Mouse (Mus musculus) megakaryocyte, embryonic 14.5 days (primary cell): ENCODE measurements around the gene Alg3. TPM values are rescaled to one million over a fixed set of nuclear protein-coding genes. Genes with fewer than 3 reads are reported as not detected.

Experiments used
- H3K27me3 ChIP-seq: replicated peaks from 2 replicates; pipeline ENCODE3; 2012; ENCODE audit warnings: inconsistent platforms
- H3K36me3 ChIP-seq: replicated peaks from 2 replicates; pipeline ENCODE3; 2012; ENCODE audit warnings: low read length, inconsistent platforms, mixed read lengths
- H3K4me1 ChIP-seq: 2 replicates; pipeline ENCODE4 v1.6.1; 2012; ENCODE audit warnings: inconsistent platforms
- H3K4me3 ChIP-seq: replicated peaks from 2 replicates; pipeline ENCODE3; 2012; ENCODE audit warnings: moderate library complexity, mild to moderate bottlenecking, inconsistent platforms
- H3K9me3 ChIP-seq: 2 replicates; pipeline ENCODE4 v1.6.1; 2012; ENCODE audit warnings: inconsistent platforms
- FLI1 ChIP-seq: IDR thresholded peaks from 2 replicates; pipeline ENCODE4 v1.6.1; 2012; ENCODE audit warnings: low read length, inconsistent platforms, mixed read lengths
- GATA1 ChIP-seq: IDR thresholded peaks from 3 replicates; pipeline ENCODE4 v1.6.1; 2012; ENCODE audit warnings: mixed read lengths, low read length, inconsistent platforms, borderline replicate concordance
- polyA plus RNA-seq: library from polyadenylated mRNA; stranded (reverse); fragments of >175 nt; gene quantifications from 2 replicates; pipeline ENCODE4 v1.2.3, GENCODE M21; 2012; ENCODE audit warnings: low replicate concordance; ENCODE audit not compliant: insufficient read depth

Alg3 gene
- polyA plus RNA-seq, 1 experiment: 15.2 TPM

DNA sequence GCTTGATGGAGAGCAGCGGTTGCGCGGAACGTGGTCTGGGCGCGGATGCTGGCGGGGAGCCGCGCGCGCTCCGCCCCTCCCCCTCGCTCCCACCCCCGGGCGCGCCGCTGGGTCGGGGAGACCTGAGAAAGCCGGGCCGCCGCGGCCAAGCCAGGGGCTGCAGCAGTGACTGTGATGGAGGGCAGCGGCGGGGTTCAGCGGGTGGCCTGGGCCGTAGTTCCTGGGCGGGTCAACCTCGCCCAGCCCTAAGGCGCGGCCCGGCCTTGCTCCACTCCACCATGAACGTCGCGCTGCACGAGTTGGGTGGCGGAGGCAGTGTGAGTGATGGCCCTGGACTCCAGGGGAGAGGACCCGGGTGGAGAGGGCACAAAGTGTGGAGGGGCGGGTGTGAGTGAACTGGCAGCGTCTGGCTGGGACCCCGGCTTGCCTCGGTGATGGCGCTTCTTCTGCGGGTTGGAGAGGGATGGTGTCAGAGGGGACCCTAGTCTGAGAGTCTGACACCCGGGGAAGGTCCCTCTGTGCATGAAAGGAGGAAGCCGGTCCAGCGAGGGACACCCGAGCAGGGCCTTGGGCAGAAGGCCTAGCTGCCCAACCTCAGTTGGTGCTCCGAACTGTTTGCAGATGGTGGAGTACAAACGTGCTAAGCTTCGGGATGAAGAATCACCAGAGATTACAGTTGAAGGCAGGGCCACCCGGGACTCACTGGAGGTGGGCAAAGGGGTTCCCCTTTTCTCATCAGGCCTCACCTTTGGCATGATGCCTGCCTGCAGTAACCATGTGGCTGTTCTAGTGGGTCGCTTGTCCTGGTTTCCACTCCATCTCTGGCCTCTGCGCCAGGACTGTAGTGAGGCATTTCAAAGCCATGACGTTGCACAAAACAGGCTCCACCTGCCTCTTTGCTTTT is 18.4 kb upstream of the Alg3 start, which contains the start of gene Ece2:
Ece2 (plus strand) TSS at position 98 of the 904 bp plus-strand sequence.
- peaks cover 24% of the 10 kb centered on the region for H3K4me1 ChIP-seq
- peak within 1 kb of the TSS; percentile 73 for H3K4me3 ChIP-seq
- TF ChIP-seq FLI1 (no peak), GATA1 (no peak)
- H3K27me3 ChIP-seq: peaks cover 68% of the 10 kb centered on the region
- no peaks in the 10 kb centered on the region for H3K36me3 ChIP-seq
- 0 out of 2 replicates have a peak, but pooled peaks cover 2% of the 10 kb centered on the region for H3K9me3 ChIP-seq

DNA sequence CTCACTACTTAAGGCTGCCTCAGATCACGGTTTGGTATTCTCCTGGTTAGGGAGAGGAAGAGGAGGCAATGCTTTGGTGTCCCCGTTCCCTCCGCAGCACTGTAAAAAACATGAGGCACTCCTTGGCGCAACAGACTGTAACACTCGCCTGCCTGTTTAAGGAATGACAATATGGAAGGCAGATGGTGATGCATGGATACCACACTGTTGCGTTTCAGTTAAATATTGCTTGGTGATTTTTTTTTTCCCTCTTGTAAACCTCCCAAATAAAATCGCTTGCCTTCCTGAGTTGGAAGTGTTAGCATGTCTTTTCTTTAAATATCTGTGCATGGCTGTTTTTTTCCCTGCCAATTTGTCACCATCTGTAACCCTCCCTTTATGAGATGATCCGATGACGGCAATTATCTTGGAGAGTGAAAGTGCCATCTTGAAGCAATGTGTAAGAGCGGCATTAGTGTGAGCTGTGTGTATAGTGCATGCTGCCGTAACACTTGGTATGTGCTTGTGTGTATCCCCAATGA is 17.4 kb upstream of the Alg3 start:
- Histone ChIP-seq H3K4me1 (peaks cover 18% of the 10 kb centered on the region), H3K27me3 (peaks cover 59% of the 10 kb centered on the region), H3K4me3 (no peak overlapping the region), H3K9me3 (0 out of 2 replicates have a peak, but pooled peaks cover 2% of the 10 kb centered on the region), H3K36me3 (no peaks in the 10 kb centered on the region)
- no peak for TF ChIP-seq GATA1
- TF ChIP-seq FLI1: no peak

DNA sequence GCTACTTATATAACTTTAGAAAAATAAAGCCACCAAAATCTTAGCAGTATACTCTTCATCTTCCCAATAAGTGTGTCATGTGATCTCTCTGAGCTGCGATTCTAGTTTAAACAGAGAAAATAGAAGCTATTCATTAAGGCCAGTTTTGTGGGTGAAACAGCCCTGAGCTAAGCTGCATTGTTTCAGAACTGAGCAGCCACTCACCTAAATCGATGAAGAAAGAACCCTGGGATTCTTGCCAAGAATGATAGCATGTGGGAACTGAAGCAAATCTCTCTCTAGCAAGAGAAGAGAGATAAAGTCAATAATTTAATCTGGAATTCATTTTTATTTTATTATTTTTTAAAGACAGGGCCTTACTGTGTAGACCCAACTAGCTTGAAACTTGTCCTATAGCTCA is 11.7 kb upstream of the Alg3 start:
- H3K9me3 ChIP-seq: 0 out of 2 replicates have a peak, but pooled peaks cover 2% of the 10 kb centered on the region
- H3K36me3 ChIP-seq: peaks cover 7% of the 10 kb centered on the region
- no peak for TF ChIP-seq FLI1
- no peak for TF ChIP-seq GATA1
- H3K4me1 ChIP-seq: peaks cover 43% of the 10 kb centered on the region
- H3K27me3 ChIP-seq: peaks cover 58% of the 10 kb centered on the region
- H3K4me3 ChIP-seq: no peak overlapping the region

DNA sequence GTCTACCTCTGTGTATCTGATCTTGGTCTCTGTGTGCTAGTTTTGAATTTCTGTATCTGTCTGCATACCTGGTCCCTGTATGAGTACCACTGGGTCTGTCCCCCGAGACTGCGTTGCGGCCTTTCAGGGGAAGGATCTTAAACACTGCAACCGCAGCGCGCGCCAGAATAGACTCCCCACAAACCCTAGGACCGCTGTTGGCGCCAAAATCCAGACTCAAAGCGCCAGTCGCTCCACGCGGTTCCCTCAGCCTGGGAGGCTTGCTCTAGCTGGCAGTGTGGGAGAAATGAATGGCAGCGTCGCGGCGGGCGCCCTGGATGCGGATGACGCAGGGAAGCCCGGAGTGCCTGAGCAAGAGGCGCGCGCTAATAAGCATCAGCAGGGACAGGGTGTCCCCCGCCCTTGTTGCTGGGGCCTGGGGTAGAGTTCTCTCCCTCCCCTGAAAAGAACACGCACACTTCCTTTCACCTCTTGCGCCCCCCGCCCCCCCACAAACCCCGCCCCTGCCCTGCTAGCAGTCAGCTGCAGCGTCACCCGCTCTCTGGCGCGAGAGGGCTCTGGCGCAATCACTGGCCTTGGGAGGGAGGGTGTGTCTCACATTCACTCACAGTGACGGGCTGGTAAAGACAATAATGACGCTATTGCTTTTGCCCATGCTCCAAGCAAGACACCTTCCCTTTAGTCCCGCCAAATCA is 10.6 kb upstream of the Alg3 start:
- TF ChIP-seq GATA1 (no peak), FLI1 (no peak)
- Histone ChIP-seq H3K9me3 (0 out of 2 replicates have a peak, but pooled peaks cover 2% of the 10 kb centered on the region), H3K4me1 (peaks cover 43% of the 10 kb centered on the region), H3K36me3 (peaks cover 15% of the 10 kb centered on the region), H3K4me3 (peak overlapping the region; percentile 92), H3K27me3 (peaks cover 61% of the 10 kb centered on the region)

DNA sequence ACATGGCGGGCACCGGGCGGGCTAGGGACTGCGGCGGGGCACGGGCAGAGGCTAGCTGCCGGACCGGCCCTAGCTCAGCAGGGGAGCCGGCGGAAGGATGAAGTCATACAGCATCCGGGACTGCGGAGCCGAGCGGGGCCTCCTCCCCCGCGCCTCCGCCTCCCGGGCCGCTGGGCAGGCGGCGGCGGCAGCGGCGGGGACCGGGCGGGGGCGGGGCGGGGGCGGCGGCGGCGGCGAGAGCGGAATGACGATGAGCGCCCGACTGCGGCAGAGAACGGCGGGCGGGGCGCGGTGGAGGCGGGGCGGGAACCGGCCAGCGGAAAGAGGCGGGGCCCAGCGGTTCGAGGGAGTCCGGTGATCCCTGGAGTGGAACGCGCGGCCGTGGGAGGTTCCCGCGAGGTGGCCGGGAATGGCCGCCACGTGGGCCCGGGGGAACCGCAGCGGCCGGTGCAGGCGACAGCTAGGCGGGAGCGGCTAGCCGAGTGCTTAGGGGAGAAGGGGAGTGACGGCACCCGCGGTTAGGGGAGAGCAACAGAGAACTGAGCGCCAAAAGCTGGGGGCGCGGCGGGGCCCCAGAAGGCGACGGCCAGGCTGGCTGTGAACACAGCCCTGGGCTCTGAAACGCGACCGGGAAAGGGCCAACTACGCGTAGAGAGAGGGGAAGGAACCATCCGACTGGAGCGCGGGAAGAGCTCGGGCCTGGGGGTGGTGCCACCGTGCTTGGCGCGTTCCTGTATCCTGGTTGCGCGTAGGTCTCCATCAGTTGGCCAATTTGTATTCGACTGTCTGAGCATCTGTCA is 9.9 kb upstream of the Alg3 start, which contains the start of gene Camk2n2:
Camk2n2 (minus strand) TSS at position 97 of the 800 bp plus-strand sequence.
- TF ChIP-seq GATA1 (no peak), FLI1 (no peak)
- Histone ChIP-seq H3K36me3 (peaks cover 15% of the 10 kb centered on the region), H3K27me3 (peaks cover 55% of the 10 kb centered on the region), H3K9me3 (0 out of 2 replicates have a peak, but pooled peaks cover 2% of the 10 kb centered on the region), H3K4me1 (peaks cover 43% of the 10 kb centered on the region), H3K4me3 (peak within 1 kb of the TSS; percentile 92)

DNA sequence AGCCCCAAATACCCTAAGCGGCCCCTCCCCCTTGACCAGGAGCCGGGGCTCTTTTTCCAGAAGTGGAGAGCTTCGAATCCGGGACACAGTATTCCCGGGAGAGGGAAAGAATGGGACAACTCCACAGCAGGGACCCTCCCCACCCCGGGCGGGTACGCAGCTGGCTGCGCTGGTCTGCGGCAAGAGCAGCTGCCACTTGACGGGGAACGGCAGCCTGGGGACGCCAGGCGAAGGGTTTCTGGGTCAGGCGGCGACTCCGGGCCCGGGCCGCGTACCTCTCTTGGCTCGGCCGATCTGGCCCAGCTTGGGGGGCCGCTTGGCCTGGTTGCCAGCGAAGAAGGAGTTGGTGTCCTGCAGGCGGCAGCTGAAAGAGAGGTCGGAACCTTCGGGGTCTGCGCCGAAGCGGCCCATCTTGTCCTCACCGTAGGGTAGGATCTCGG is 9.2 kb upstream of the Alg3 start:
- H3K36me3 ChIP-seq: peaks cover 15% of the 10 kb centered on the region
- TF ChIP-seq GATA1 (no peak), FLI1 (no peak)
- peaks cover 53% of the 10 kb centered on the region for H3K27me3 ChIP-seq
- H3K9me3 ChIP-seq: 0 out of 2 replicates have a peak, but pooled peaks cover 2% of the 10 kb centered on the region
- peaks cover 42% of the 10 kb centered on the region for H3K4me1 ChIP-seq
- peak overlapping the region; percentile 92 for H3K4me3 ChIP-seq

DNA sequence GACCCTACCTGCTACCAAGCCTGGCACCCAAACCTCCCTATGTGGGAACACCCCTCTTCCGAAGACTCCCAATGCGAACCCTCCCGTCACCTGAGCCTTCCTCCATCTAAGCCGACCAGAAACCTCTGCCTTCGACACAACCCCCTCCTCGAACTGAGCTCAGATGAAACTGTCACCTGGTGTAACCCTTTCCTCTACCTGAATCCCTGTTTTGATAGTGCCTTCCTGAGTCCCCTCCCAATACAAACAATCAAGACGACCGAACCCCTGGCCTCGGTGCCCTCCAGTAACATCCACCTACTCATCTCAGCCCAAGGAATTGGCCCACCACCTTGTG is 8.8 kb upstream of the Alg3 start:
- Histone ChIP-seq H3K27me3 (peaks cover 53% of the 10 kb centered on the region), H3K36me3 (peaks cover 15% of the 10 kb centered on the region)

DNA sequence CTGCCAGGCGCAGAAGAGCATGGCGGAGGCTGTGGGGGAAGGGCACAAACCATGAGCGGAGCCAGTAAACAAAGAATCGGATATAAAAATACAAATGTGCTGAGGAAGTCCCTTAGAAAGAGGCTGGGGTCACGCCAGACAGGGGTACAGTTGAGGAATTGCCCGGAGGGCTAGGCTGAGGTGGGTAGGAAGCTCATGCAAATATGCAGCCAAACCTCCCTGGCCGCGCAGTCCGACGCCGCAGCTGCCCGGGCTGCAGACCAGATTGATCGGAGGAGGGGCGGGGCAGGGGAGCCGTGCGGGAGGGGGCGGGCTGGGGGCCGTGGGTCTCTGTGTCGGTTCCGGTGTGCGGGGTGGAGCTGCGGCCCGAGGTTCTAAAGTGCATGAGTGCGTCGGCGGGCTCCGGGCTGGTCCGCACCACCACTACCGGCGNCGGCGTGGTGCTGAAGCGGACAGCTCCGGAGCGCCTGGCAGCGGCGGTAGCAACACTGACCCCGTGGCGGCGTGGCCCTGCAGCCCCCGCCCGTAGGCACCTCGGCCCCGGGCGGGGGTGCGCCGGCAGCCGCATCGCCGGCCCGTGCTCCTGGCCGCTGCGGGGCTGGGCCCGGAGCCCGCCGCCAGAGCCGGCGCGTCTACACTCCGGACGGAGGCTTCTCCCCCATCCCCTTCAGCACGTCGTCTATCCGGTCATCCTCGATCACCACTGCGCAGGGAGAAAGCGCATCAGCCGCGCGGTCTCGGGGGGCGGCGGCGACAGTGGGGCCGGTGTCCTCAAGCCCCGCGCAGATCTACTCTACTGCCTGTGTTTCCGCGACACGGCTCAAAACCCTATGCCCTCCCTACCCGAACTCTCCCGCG is 8.2 kb upstream of the Alg3 start:
- H3K27me3 ChIP-seq: peaks cover 53% of the 10 kb centered on the region
- H3K4me3 ChIP-seq: peak overlapping the region; percentile 92
- peaks cover 15% of the 10 kb centered on the region for H3K36me3 ChIP-seq

More for the DNA sequence above, 8.8 kb upstream of the Alg3 start:
- TF ChIP-seq FLI1: no peak
- no peak for TF ChIP-seq GATA1
- H3K4me3 ChIP-seq: peak overlapping the region; percentile 92
- no peaks in the 10 kb centered on the region for H3K9me3 ChIP-seq
- peaks cover 38% of the 10 kb centered on the region for H3K4me1 ChIP-seq

More for the DNA sequence above, 8.2 kb upstream of the Alg3 start:
- TF ChIP-seq FLI1: no peak
- Histone ChIP-seq H3K4me1 (peaks cover 35% of the 10 kb centered on the region), H3K9me3 (no peaks in the 10 kb centered on the region)
